Mouse (Mus musculus): Measurements from ENCODE around the gene Hoxa6. TPM values are rescaled to one million over a fixed set of nuclear protein-coding genes. Genes with fewer than 3 reads are reported as not detected.

Hoxa6 gene
- total RNA-seq, 1 experiment from 2014 or later, result 3.8 TPM

- no peak for ATAC-seq (replicated peaks in 1 of 2; ENCODE audit: insufficient read depth in 1 of 2, low FRiP score in 2 of 2, low TSS enrichment in 1 of 2, low read depth in 1 of 2, poor library complexity in 2 of 2, severe bottlenecking in 2 of 2)
These were observed 24.0 kb upstream of the Hoxa6 start for GRCm38 (mm10) chr6:52232568-52232965.

- no peak for ATAC-seq (replicated peaks in 1 of 2; ENCODE audit: insufficient read depth in 1 of 2, low FRiP score in 2 of 2, low TSS enrichment in 1 of 2, low read depth in 1 of 2, poor library complexity in 2 of 2, severe bottlenecking in 2 of 2)
These were observed 23.5 kb upstream of the Hoxa6 start for GRCm38 (mm10) chr6:52231885-52232567.

GRCm38 (mm10) chr6:52230516-52231165 is 22.1 kb upstream of the Hoxa6 start, which contains the start of gene Hoxa9:
Hoxa9 (minus strand) TSS chr6:52231089.
- no peak for ATAC-seq (replicated peaks in 1 of 2; ENCODE audit: insufficient read depth in 1 of 2, low FRiP score in 2 of 2, low TSS enrichment in 1 of 2, low read depth in 1 of 2, poor library complexity in 2 of 2, severe bottlenecking in 2 of 2)

GRCm38 (mm10) chr6:52229558-52230416 is 21.3 kb upstream of the Hoxa6 start:
- ATAC-seq (replicated peaks in 1 of 2; ENCODE audit: insufficient read depth in 1 of 2, low FRiP score in 2 of 2, low TSS enrichment in 1 of 2, low read depth in 1 of 2, poor library complexity in 2 of 2, severe bottlenecking in 2 of 2), result no peak

- ATAC-seq (replicated peaks in 1 of 2; ENCODE audit: insufficient read depth in 1 of 2, low FRiP score in 2 of 2, low TSS enrichment in 1 of 2, low read depth in 1 of 2, poor library complexity in 2 of 2, severe bottlenecking in 2 of 2), result no peak
These were observed 20.2 kb upstream of the Hoxa6 start for GRCm38 (mm10) chr6:52228475-52229465.

GRCm38 (mm10) chr6:52227470-52228222 is 19.1 kb upstream of the Hoxa6 start:
- no peak for ATAC-seq (replicated peaks in 1 of 2; ENCODE audit: insufficient read depth in 1 of 2, low FRiP score in 2 of 2, low TSS enrichment in 1 of 2, low read depth in 1 of 2, poor library complexity in 2 of 2, severe bottlenecking in 2 of 2)

- ATAC-seq (replicated peaks in 1 of 2; ENCODE audit: insufficient read depth in 1 of 2, low FRiP score in 2 of 2, low TSS enrichment in 1 of 2, low read depth in 1 of 2, poor library complexity in 2 of 2, severe bottlenecking in 2 of 2), result no peak
These were observed 18.2 kb upstream of the Hoxa6 start for GRCm38 (mm10) chr6:52226569-52227257.

GRCm38 (mm10) chr6:52225612-52226568 is 17.4 kb upstream of the Hoxa6 start:
- peak; percentile 50 to 56 for ATAC-seq (replicated peaks in 1 of 2; ENCODE audit: insufficient read depth in 1 of 2, low FRiP score in 2 of 2, low TSS enrichment in 1 of 2, low read depth in 1 of 2, poor library complexity in 2 of 2, severe bottlenecking in 2 of 2)

GRCm38 (mm10) chr6:52224895-52225611 is 16.5 kb upstream of the Hoxa6 start:
- no peak for ATAC-seq (replicated peaks in 1 of 2; ENCODE audit: insufficient read depth in 1 of 2, low FRiP score in 2 of 2, low TSS enrichment in 1 of 2, low read depth in 1 of 2, poor library complexity in 2 of 2, severe bottlenecking in 2 of 2)

- no peak for ATAC-seq (replicated peaks in 1 of 2; ENCODE audit: insufficient read depth in 1 of 2, low FRiP score in 2 of 2, low TSS enrichment in 1 of 2, low read depth in 1 of 2, poor library complexity in 2 of 2, severe bottlenecking in 2 of 2)
These were observed 15.6 kb upstream of the Hoxa6 start for GRCm38 (mm10) chr6:52223939-52224760.

GRCm38 (mm10) chr6:52222729-52223128 is 14.2 kb upstream of the Hoxa6 start:
- ATAC-seq (replicated peaks in 1 of 2; ENCODE audit: insufficient read depth in 1 of 2, low FRiP score in 2 of 2, low TSS enrichment in 1 of 2, low read depth in 1 of 2, poor library complexity in 2 of 2, severe bottlenecking in 2 of 2), result no peak

- 0 out of 4 replicates have a peak, but pooled peaks of 1 of the 2 experiments have one; percentile 6 for ATAC-seq (replicated peaks in 1 of 2; ENCODE audit: insufficient read depth in 1 of 2, low FRiP score in 2 of 2, low TSS enrichment in 1 of 2, low read depth in 1 of 2, poor library complexity in 2 of 2, severe bottlenecking in 2 of 2)
These were observed 13.6 kb upstream of the Hoxa6 start for GRCm38 (mm10) chr6:52221993-52222685.
